Mouse (Mus musculus) bone marrow, adult 2 months (tissue): ENCODE measurements around the gene Ap2b1. TPM values are rescaled to one million over a fixed set of nuclear protein-coding genes. Genes with fewer than 3 reads are reported as not detected.

ENCODE experiments used
- H3K27ac ChIP-seq: fragments of 200-500 bp; 2 replicates; pipeline ENCODE4 v1.5.1; 2012; ENCODE audit warnings: low read depth, mild to moderate bottlenecking, control low read depth, inconsistent platforms, low read length; ENCODE audit not compliant: control insufficient read depth, poor library complexity, insufficient read depth
- H3K4me1 ChIP-seq: fragments of 200-500 bp; 2 replicates; pipeline ENCODE4 v1.6.1; 2011; ENCODE audit warnings: low read length; ENCODE audit not compliant: control insufficient read depth, insufficient read depth
- H3K4me3 ChIP-seq: fragments of 200-500 bp; replicated peaks from 2 replicates; pipeline ENCODE3; 2011; ENCODE audit warnings: mild to moderate bottlenecking, low read depth, low read length, control low read depth; ENCODE audit not compliant: control insufficient read depth
- CTCF ChIP-seq: fragments of 200-500 bp; IDR thresholded peaks from 2 replicates; pipeline ENCODE4 v1.5.1; 2011; ENCODE audit warnings: low read length, control low read depth; ENCODE audit not compliant: control insufficient read depth, insufficient read depth
- POLR2A ChIP-seq: fragments of 200-500 bp; IDR thresholded peaks from 2 replicates; pipeline ENCODE4 v1.6.1; 2011; ENCODE audit warnings: low read depth, mild to moderate bottlenecking, control low read depth, low read length, borderline replicate concordance; ENCODE audit not compliant: control insufficient read depth
- WGBS: fragments of 180-500 bp; shearing (Covaris S2); methylation state at CpG from one replicate; pipeline ENCODE4 v1.1.7; 2018; 5-methylcytosine and 5-hydroxymethylcytosine counted together
- polyA plus RNA-seq: library from polyadenylated mRNA; stranded (reverse); fragments of >200 nt; gene quantifications from 2 replicates; pipeline ENCODE4 v1.2.4, GENCODE M21; 2011; ENCODE audit warnings: low replicate concordance; ENCODE audit not compliant: missing spikeins, insufficient read depth, insufficient read length

Ap2b1 gene
- polyA plus RNA-seq, 1 experiment, result 59.2 TPM

GRCm38 (mm10) chr11:83447612-83448011 is 148.8 kb downstream of the Ap2b1 start:
- Histone ChIP-seq H3K4me1 (no peaks in the 10 kb centered on the region; the same call in 1 of the 2 replicates), H3K27ac (no peak overlapping the region), H3K4me3 (no peak overlapping the region)
- no peak for TF ChIP-seq CTCF
- 78% methylated on average over 10 of the region's 10 CpGs for WGBS

DNA sequence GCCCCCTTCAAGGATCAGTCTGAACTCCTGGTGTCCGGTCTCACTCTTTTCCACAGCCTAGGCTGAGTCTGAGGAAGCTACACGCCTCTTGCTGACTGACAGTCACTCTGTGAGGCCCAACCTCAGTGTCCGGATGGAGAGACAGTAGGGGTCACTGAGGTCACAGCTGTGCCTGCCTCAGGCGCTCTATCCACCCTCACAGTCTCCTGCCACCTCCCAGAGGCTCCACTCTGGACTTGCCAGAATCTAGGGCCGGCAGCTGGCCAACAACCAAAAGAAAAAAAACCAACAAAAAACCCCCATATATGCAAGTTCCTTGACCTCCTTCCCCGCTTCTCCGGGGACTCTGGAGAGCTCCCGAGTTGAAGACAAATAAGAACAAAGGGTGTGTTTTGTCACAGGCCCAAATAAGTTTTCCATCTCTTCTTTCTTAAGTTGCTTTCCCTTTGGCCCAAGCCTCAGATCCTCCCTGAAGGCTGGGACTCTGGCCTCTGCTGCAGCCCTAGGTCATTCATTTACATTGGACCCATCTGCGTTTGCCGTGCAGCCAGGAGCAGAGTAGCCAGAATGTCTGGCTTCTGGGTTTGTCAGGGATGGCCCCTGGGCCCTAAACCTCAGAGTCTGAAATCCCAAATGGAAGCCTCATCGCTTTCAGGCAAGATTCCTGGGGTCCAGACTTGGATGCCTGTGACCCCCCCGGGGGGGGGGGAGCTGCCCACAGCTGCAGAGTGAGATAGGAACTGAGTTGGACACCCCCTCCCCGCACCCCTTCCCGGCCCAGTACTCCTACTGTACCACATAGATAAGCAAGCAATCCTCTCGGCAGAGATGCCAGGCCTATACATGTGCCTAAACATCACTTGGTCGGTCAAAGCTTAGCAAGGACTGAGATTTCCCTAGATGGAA is 149.4 kb downstream of the Ap2b1 start:
- Histone ChIP-seq H3K27ac (no peak overlapping the region), H3K4me1 (no peaks in the 10 kb centered on the region; the same call in 1 of the 2 replicates), H3K4me3 (no peak overlapping the region)
- TF ChIP-seq POLR2A (no peak), CTCF (no peak)
- 72% methylated on average over 16 of the region's 16 CpGs for WGBS

- H3K4me1 ChIP-seq, result no peaks in the 10 kb centered on the region; the same call in 1 of the 2 replicates
- H3K27ac ChIP-seq, result no peak overlapping the region
- TF ChIP-seq CTCF, result no peak
- no peak for TF ChIP-seq POLR2A
- H3K4me3 ChIP-seq, result no peak overlapping the region
Observed at GRCm38 (mm10) chr11:83448927-83449236, 150.1 kb downstream of the Ap2b1 start.

DNA sequence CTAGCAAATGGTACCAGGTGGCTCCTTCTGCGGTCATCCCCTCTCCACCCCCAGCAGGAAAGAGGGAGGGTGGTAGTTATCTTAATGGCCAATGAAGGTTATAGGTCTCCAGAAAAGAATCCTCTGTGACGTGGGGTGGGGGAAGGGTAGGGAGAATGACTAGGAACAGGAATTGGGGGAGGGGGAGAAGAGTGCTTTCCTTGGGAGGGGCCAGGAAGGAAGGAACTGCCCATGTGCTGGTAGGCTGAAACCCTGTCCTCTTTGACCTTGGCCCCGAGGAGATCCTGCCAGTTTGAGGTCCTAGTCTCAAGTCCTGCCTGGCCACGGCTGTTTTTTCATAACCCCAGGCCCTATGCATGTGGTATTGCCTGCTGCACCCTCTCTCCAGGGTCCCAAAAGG is 150.5 kb downstream of the Ap2b1 start:
- TF ChIP-seq POLR2A (no peak), CTCF (no peak)
- no peak overlapping the region for H3K27ac ChIP-seq
- 57% methylated on average over 4 of the region's 4 CpGs for WGBS
- H3K4me1 ChIP-seq, result no peaks in the 10 kb centered on the region; the same call in 1 of the 2 replicates
- H3K4me3 ChIP-seq, result no peak overlapping the region

GRCm38 (mm10) chr11:83450550-83450949 is 151.7 kb downstream of the Ap2b1 start:
- no peak overlapping the region for H3K4me3 ChIP-seq
- 49% methylated on average over 1 of the region's 1 CpGs for WGBS
- H3K4me1 ChIP-seq, result no peaks in the 10 kb centered on the region
- no peak overlapping the region for H3K27ac ChIP-seq
- TF ChIP-seq CTCF (no peak), POLR2A (no peak)

- TF ChIP-seq CTCF (no peak), POLR2A (no peak)
- WGBS, result 85% methylated on average over 10 of the region's 10 CpGs
- no peak overlapping the region for H3K4me3 ChIP-seq
- H3K27ac ChIP-seq, result no peak overlapping the region
- no peaks in the 10 kb centered on the region; the same call in 1 of the 2 replicates for H3K4me1 ChIP-seq
Observed at GRCm38 (mm10) chr11:83451281-83451680, 152.5 kb downstream of the Ap2b1 start.

DNA sequence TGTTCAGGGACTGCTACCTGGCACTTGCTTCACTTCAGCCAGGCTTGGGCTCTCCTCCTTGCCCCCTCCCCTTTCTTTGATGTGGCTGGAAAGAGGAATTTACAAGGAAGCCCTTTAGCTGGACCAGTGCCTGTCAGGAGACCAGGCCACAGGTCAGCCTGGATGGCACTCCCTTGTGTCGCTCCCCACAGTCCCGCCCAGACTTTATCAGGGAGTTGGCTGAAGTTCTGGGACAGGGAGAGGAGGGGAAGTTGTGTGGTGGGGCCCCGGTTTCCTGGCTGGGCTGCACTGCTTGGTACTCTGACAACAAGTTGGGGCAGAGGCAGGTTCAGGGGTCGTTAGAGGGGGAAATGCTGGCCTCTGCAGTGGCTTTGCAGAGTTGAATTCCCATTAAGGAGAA is 155.7 kb downstream of the Ap2b1 start:
- Histone ChIP-seq H3K4me1 (no peaks in the 10 kb centered on the region; the same call in 1 of the 2 replicates), H3K4me3 (no peak overlapping the region), H3K27ac (no peak overlapping the region)
- 3% methylated on average over 4 of the region's 4 CpGs for whole genome bisulfite sequencing
- TF ChIP-seq POLR2A, result no peak
- no peak for TF ChIP-seq CTCF

Other genes starting within 250 kb of the Ap2b1 start
- 101 and 262 TPM in 2 replicates for gene Slfn2, start 233.9 kb upstream of the Ap2b1 start, polyA plus RNA-seq
- gene Slfn1, start 182.2 kb upstream of the Ap2b1 start, polyA plus RNA-seq, result 12.4 and 57.6 TPM in 2 replicates
- 20.7 and 100.0 TPM in 2 replicates for gene Slfn4, start 123.8 kb upstream of the Ap2b1 start, polyA plus RNA-seq
- gene Slfn3, start 107.7 kb upstream of the Ap2b1 start, polyA plus RNA-seq, result 4.0 and 6.4 TPM in 2 replicates
- 24.0 and 30.8 TPM in 2 replicates for gene Slfn14, start 12.3 kb upstream of the Ap2b1 start, polyA plus RNA-seq
- gene Pex12, start 3.6 kb downstream of the Ap2b1 start, polyA plus RNA-seq, result 1.6 and 7.3 TPM in 2 replicates
- gene Rasl10b, start 110.1 kb downstream of the Ap2b1 start, polyA plus RNA-seq, result 0.32 and 1.1 TPM in 2 replicates
- gene Gas2l2, start 130.4 kb downstream of the Ap2b1 start, polyA plus RNA-seq, result not detected in 2 replicates
- 17.6 and 37.4 TPM in 2 replicates for gene 1700020L24Rik, start 138.7 kb downstream of the Ap2b1 start, polyA plus RNA-seq
- gene Mmp28, start 164.0 kb downstream of the Ap2b1 start, polyA plus RNA-seq, result 0.47 and 0.92 TPM in 2 replicates
- 192 and 231 TPM in 2 replicates for gene Taf15, start 174.1 kb downstream of the Ap2b1 start, polyA plus RNA-seq
- not detected in 2 replicates for gene Heatr9, start 223.2 kb downstream of the Ap2b1 start, polyA plus RNA-seq
- gene Ccl5, start 231.5 kb downstream of the Ap2b1 start, polyA plus RNA-seq, result 7.6 and 22.7 TPM in 2 replicates